Mouse (Mus musculus): Measurements from ENCODE around the gene Sclt1. TPM values are rescaled to one million over a fixed set of nuclear protein-coding genes. Genes with fewer than 3 reads are reported as not detected.

Gene Sclt1
- total RNA-seq, 2 experiments from 2014 or later, result 9.8 to 15.1 TPM

GRCm38 (mm10) chr3:41606330-41606664 is 136.0 kb downstream of the Sclt1 start:
- no peak for DNase-seq

GRCm38 (mm10) chr3:41605601-41606329 is 136.5 kb downstream of the Sclt1 start:
- DNase-seq, result no peak

- no peak for DNase-seq
These were observed 137.5 kb downstream of the Sclt1 start for GRCm38 (mm10) chr3:41604629-41605321.

GRCm38 (mm10) chr3:41603470-41604019 is 138.8 kb downstream of the Sclt1 start:
- no peak for DNase-seq

GRCm38 (mm10) chr3:41602933-41603332 is 139.4 kb downstream of the Sclt1 start:
- peak; percentile 36 for DNase-seq

- DNase-seq, result no peak
These were observed 140.9 kb downstream of the Sclt1 start for GRCm38 (mm10) chr3:41601226-41602020.

GRCm38 (mm10) chr3:41599806-41600589 is 142.3 kb downstream of the Sclt1 start:
- peak; percentile 77 for DNase-seq

GRCm38 (mm10) chr3:41599226-41599625 is 143.1 kb downstream of the Sclt1 start:
- no peak for DNase-seq

- peak; percentile 70 for DNase-seq
These were observed 143.9 kb downstream of the Sclt1 start for GRCm38 (mm10) chr3:41598412-41598811.

- no peak for DNase-seq
These were observed 145.3 kb downstream of the Sclt1 start for GRCm38 (mm10) chr3:41597036-41597435.

- DNase-seq, result no peak
These were observed 147.3 kb downstream of the Sclt1 start for GRCm38 (mm10) chr3:41595010-41595409.

- no peak for DNase-seq
These were observed 148.0 kb downstream of the Sclt1 start for GRCm38 (mm10) chr3:41594097-41594879.

GRCm38 (mm10) chr3:41592805-41593204 is 149.5 kb downstream of the Sclt1 start:
- DNase-seq, result no peak

- peak; percentile 37 for DNase-seq
These were observed 150.6 kb downstream of the Sclt1 start for GRCm38 (mm10) chr3:41591651-41592170.

- peak; percentile 47 for DNase-seq
These were observed 151.4 kb downstream of the Sclt1 start for GRCm38 (mm10) chr3:41590695-41591559.

GRCm38 (mm10) chr3:41589988-41590387 is 152.3 kb downstream of the Sclt1 start:
- DNase-seq, result peak; percentile 27

- DNase-seq, result peak; percentile 53
These were observed 152.9 kb downstream of the Sclt1 start for GRCm38 (mm10) chr3:41589246-41589914.

- no peak for DNase-seq
These were observed 153.8 kb downstream of the Sclt1 start for GRCm38 (mm10) chr3:41588495-41588894.

GRCm38 (mm10) chr3:41587588-41587987 is 154.7 kb downstream of the Sclt1 start:
- peak; percentile 53 for DNase-seq
